In genomic region chr17:34186885-34187260, GRCm38 (mm10) we compare ENCODE assay signal across 8 mouse cellular contexts. TPM values are rescaled to one million over a fixed set of nuclear protein-coding genes. Genes with fewer than 3 reads are reported as not detected.
DNase-seq lines count a peak whose midpoint lies in the region; ATAC-seq and TF ChIP-seq lines count a peak whose summit lies in the region.

No protein-coding gene starts in this region.

- H3K9me3 ChIP-seq in lung, embryonic 14.5 days (ENCODE audit: low read depth, low read length), result no peaks in the 10 kb centered on the region
- H3K9me3 ChIP-seq in forebrain, embryonic 11.5 days (ENCODE audit: control insufficient read depth, low read length), result no peaks in the 10 kb centered on the region
- no peaks in the 10 kb centered on the region for H3K9me3 ChIP-seq in liver, embryonic 11.5 days (ENCODE audit: control insufficient read depth, low read length)
- no peaks in the 10 kb centered on the region for H3K9me3 ChIP-seq in stomach, embryonic 14.5 days (ENCODE audit: control insufficient read depth, low read depth, low read length)

- H3K27ac ChIP-seq in lung, embryonic 14.5 days (ENCODE audit: low read depth), result no peak overlapping the region
- no peak overlapping the region for H3K27ac ChIP-seq in forebrain, embryonic 11.5 days (ENCODE audit: low read depth, low read length)
- H3K27ac ChIP-seq in liver, embryonic 11.5 days (ENCODE audit: low read depth, low read length), result no peak overlapping the region
- no peak overlapping the region for H3K27ac ChIP-seq in stomach, embryonic 14.5 days (ENCODE audit: low read length)

- peak overlapping the region; percentile 65 for H3K9ac ChIP-seq in lung, embryonic 14.5 days
- peak overlapping the region; percentile 55; the same call in 1 of the 2 replicates for H3K9ac ChIP-seq in forebrain, embryonic 11.5 days (ENCODE audit: low read length)
- peak overlapping the region; percentile 36 for H3K9ac ChIP-seq in liver, embryonic 11.5 days (ENCODE audit: low read depth, low read length)
- peak overlapping the region; percentile 36; the same call in 1 of the 2 replicates for H3K9ac ChIP-seq in stomach, embryonic 14.5 days (replicated peaks; ENCODE audit: low read depth, low read length)

- WGBS in lung, embryonic 14.5 days, result 3% methylated on average over 14 of the region's 14 CpGs
- WGBS in forebrain, embryonic 11.5 days, result 2% methylated on average over 14 of the region's 14 CpGs
- 6% methylated on average over 14 of the region's 14 CpGs for WGBS in liver, embryonic 11.5 days
- 5% methylated on average over 14 of the region's 14 CpGs for WGBS in stomach, embryonic 14.5 days

- no peaks in the 10 kb centered on the region for H3K36me3 ChIP-seq in lung, embryonic 14.5 days (ENCODE audit: insufficient read depth)
- H3K36me3 ChIP-seq in forebrain, embryonic 11.5 days (ENCODE audit: control insufficient read depth, insufficient read depth, low read length), result no peaks in the 10 kb centered on the region
- no peaks in the 10 kb centered on the region for H3K36me3 ChIP-seq in liver, embryonic 11.5 days (ENCODE audit: control insufficient read depth, insufficient read depth, low read length)
- no peaks in the 10 kb centered on the region for H3K36me3 ChIP-seq in stomach, embryonic 14.5 days (ENCODE audit: control insufficient read depth, insufficient read depth, low read length)

- ATAC-seq in lung, embryonic 14.5 days (ENCODE audit: insufficient read depth), result no peak; the same call in 1 of the 2 replicates
- no peak; the same call in none of the 2 replicates for ATAC-seq in forebrain, embryonic 11.5 days (replicated peaks; ENCODE audit: low FRiP score)
- ATAC-seq in liver, embryonic 11.5 days (replicated peaks; ENCODE audit: low FRiP score), result peak; percentile 21; the same call in 1 of the 2 replicates
- ATAC-seq in stomach, embryonic 14.5 days (ENCODE audit: insufficient number of reproducible peaks, insufficient read depth, low FRiP score, low read depth), result peak; percentile 49; the same call in 1 of the 2 replicates

- H3K4me1 ChIP-seq in lung, embryonic 14.5 days (ENCODE audit: insufficient read depth), result 0 out of 2 replicates have a peak, but pooled peaks cover 5% of the 10 kb centered on the region
- H3K4me1 ChIP-seq in forebrain, embryonic 11.5 days (replicated peaks; ENCODE audit: control insufficient read depth, insufficient read depth, low read length), result peaks cover 10% of the 10 kb centered on the region
- peaks cover 7% of the 10 kb centered on the region for H3K4me1 ChIP-seq in liver, embryonic 11.5 days (replicated peaks; ENCODE audit: control insufficient read depth, insufficient read depth, low read length)
- H3K4me1 ChIP-seq in stomach, embryonic 14.5 days (ENCODE audit: control insufficient read depth, insufficient read depth, low read length), result peaks cover 4% of the 10 kb centered on the region; the same call in 1 of the 2 replicates

- peak overlapping the region; percentile 55 for H3K4me3 ChIP-seq in lung, embryonic 14.5 days (ENCODE audit: low read depth, low read length)
- H3K4me3 ChIP-seq in forebrain, embryonic 11.5 days (ENCODE audit: low read depth, low read length), result peak overlapping the region; percentile 41
- H3K4me3 ChIP-seq in liver, embryonic 11.5 days (ENCODE audit: low read depth, low read length), result peak overlapping the region; percentile 56
- H3K4me3 ChIP-seq in stomach, embryonic 14.5 days (ENCODE audit: low read depth, low read length), result peak overlapping the region; percentile 56

- peak overlapping the region; percentile 92 for H3K4me2 ChIP-seq in lung, embryonic 14.5 days
- peak overlapping the region; percentile 75 for H3K4me2 ChIP-seq in forebrain, embryonic 11.5 days (ENCODE audit: low read depth, low read length, severe bottlenecking)
- H3K4me2 ChIP-seq in liver, embryonic 11.5 days, result peak overlapping the region; percentile 90
- H3K4me2 ChIP-seq in stomach, embryonic 14.5 days (replicated peaks; ENCODE audit: low read depth, low read length), result peak overlapping the region; percentile 91

- H3K27me3 ChIP-seq in lung, embryonic 14.5 days (ENCODE audit: insufficient read depth, low read length), result peaks cover 32% of the 10 kb centered on the region
- H3K27me3 ChIP-seq in forebrain, embryonic 11.5 days (ENCODE audit: control insufficient read depth, insufficient read depth, low read length), result peaks cover 36% of the 10 kb centered on the region
- H3K27me3 ChIP-seq in liver, embryonic 11.5 days (replicated peaks; ENCODE audit: control insufficient read depth, insufficient read depth, low read length), result peaks cover 61% of the 10 kb centered on the region
- H3K27me3 ChIP-seq in stomach, embryonic 14.5 days (ENCODE audit: control insufficient read depth, insufficient read depth, low read length), result 0 out of 2 replicates have a peak, but pooled peaks cover 2% of the 10 kb centered on the region

- peak; percentile 35 for DNase-seq in lung, embryonic 14.5 days
- no peak for DNase-seq in lung, adult 18-20 months
- no peak for DNase-seq in forebrain, embryonic 11.5 days (ENCODE audit: low spot score)
- no peak for DNase-seq in liver, embryonic 11.5 days (ENCODE audit: low spot score)
- no peak for DNase-seq in retina, embryonic 14.5 days (ENCODE audit: low spot score)
- DNase-seq in urinary bladder, postnatal 25 days (ENCODE audit: low spot score), result no peak
- no peak for DNase-seq in layer of hippocampus, adult 11-12 months (ENCODE audit: low spot score)

- no peak for TF ChIP-seq CTCF in lung, embryonic 14.5 days (IDR thresholded peaks at IDR 0.05; ENCODE audit: low read depth)

RNA-seq across cellular contexts. Expression of gene Tap1, which starts 0.5 kb away (rescaled TPM):
- 3.5 and 4.0 TPM in 2 replicates for polyA plus RNA-seq in lung, embryonic 14.5 days (2014; fragmentation: Nextera tagmentation; extraction: Ambion mirVana)
- 1.6 and 1.7 TPM in 2 replicates for polyA plus RNA-seq in forebrain, embryonic 11.5 days (2014; fragmentation: Nextera tagmentation; extraction: Ambion mirVana)
- polyA plus RNA-seq in liver, embryonic 11.5 days (2014; fragmentation: Nextera tagmentation; extraction: Ambion mirVana), result 1.5 and 1.8 TPM in 2 replicates
- polyA plus RNA-seq in stomach, embryonic 14.5 days (2014; fragmentation: Nextera tagmentation; extraction: Ambion mirVana), result 5.2 and 7.2 TPM in 2 replicates

RNA-seq across cellular contexts. Expression of gene Psmb9, which starts 0.7 kb away (rescaled TPM):
- polyA plus RNA-seq in lung, embryonic 14.5 days (2014; fragmentation: Nextera tagmentation; extraction: Ambion mirVana), result 3.4 and 4.5 TPM in 2 replicates
- 0.99 and 1.6 TPM in 2 replicates for polyA plus RNA-seq in forebrain, embryonic 11.5 days (2014; fragmentation: Nextera tagmentation; extraction: Ambion mirVana)
- 2.3 and 4.0 TPM in 2 replicates for polyA plus RNA-seq in liver, embryonic 11.5 days (2014; fragmentation: Nextera tagmentation; extraction: Ambion mirVana)
- polyA plus RNA-seq in stomach, embryonic 14.5 days (2014; fragmentation: Nextera tagmentation; extraction: Ambion mirVana), result 3.4 and 4.4 TPM in 2 replicates

RNA-seq across cellular contexts. Expression of gene Psmb8, which starts 10.6 kb away (rescaled TPM):
- polyA plus RNA-seq in lung, embryonic 14.5 days (2014; fragmentation: Nextera tagmentation; extraction: Ambion mirVana), result 7.9 and 8.9 TPM in 2 replicates
- 1.5 and 1.6 TPM in 2 replicates for polyA plus RNA-seq in forebrain, embryonic 11.5 days (2014; fragmentation: Nextera tagmentation; extraction: Ambion mirVana)
- 8.4 and 10.3 TPM in 2 replicates for polyA plus RNA-seq in liver, embryonic 11.5 days (2014; fragmentation: Nextera tagmentation; extraction: Ambion mirVana)
- polyA plus RNA-seq in stomach, embryonic 14.5 days (2014; fragmentation: Nextera tagmentation; extraction: Ambion mirVana), result 5.9 and 8.3 TPM in 2 replicates

RNA-seq across cellular contexts. Expression of gene Tap2, which starts 16.5 kb away (rescaled TPM):
- 3.0 and 3.7 TPM in 2 replicates for polyA plus RNA-seq in lung, embryonic 14.5 days (2014; fragmentation: Nextera tagmentation; extraction: Ambion mirVana)
- polyA plus RNA-seq in forebrain, embryonic 11.5 days (2014; fragmentation: Nextera tagmentation; extraction: Ambion mirVana), result 0.11 and 0.41 TPM in 2 replicates
- 6.6 and 7.4 TPM in 2 replicates for polyA plus RNA-seq in liver, embryonic 11.5 days (2014; fragmentation: Nextera tagmentation; extraction: Ambion mirVana)
- polyA plus RNA-seq in stomach, embryonic 14.5 days (2014; fragmentation: Nextera tagmentation; extraction: Ambion mirVana), result 1.6 and 2.4 TPM in 2 replicates

RNA-seq across cellular contexts. Expression of gene H2-DMb1, which starts 34.0 kb away (rescaled TPM):
- polyA plus RNA-seq in lung, embryonic 14.5 days (2014; fragmentation: Nextera tagmentation; extraction: Ambion mirVana), result 1.1 TPM in 2 replicates
- 0.15 and 0.87 TPM in 2 replicates for polyA plus RNA-seq in forebrain, embryonic 11.5 days (2014; fragmentation: Nextera tagmentation; extraction: Ambion mirVana)
- polyA plus RNA-seq in liver, embryonic 11.5 days (2014; fragmentation: Nextera tagmentation; extraction: Ambion mirVana), result 0.19 and 0.43 TPM in 2 replicates
- polyA plus RNA-seq in stomach, embryonic 14.5 days (2014; fragmentation: Nextera tagmentation; extraction: Ambion mirVana), result 1.4 and 1.6 TPM in 2 replicates

Comparison
In these comparisons a context has a peak if more than half of its experiments do, and no peak if none do; other contexts are left out.
1. ATAC-seq: peak in liver, embryonic 11.5 days (single experiment) and stomach, embryonic 14.5 days (single experiment); none in lung, embryonic 14.5 days (single experiment) and forebrain, embryonic 11.5 days (single experiment).
2. Peak in every context shown above with its lines, with median percentiles within 50 percentile points of each other: H3K4me2 ChIP-seq, H3K4me3 ChIP-seq and H3K9ac ChIP-seq.